19 mouse cellular contexts compared by ENCODE assay signal in the genomic region with DNA sequence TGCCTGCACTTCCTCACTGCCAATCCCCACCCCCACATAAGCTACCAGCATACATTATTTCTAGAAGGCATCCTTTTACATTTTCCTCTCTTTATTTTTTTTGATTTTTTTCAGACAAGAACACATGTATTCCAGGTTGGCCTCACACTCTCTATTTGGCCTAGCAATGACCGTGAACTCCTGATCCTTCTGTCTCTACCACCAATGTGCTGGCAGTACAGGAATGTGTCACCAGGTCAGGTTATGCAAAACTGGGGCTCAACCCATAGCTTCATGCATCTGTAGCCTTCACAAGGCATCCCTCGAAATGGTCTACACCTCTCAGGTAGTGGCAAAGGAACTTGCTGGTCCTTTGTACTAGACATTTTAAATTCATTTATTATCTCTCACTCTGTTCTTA. TPM values are rescaled to one million over a fixed set of nuclear protein-coding genes. Genes with fewer than 3 reads are reported as not detected.
"Had no signal": no experiment of that assay in that cellular context is flagged by ENCODE, and none has a peak within 500 bp of the region (broad histone marks: within the 10 kb centered on the region; RNA-seq: fewer than 3 reads in every experiment).

No protein-coding gene starts in this region.

- H3K4me3 ChIP-seq: lung, embryonic 15.5 days; midbrain, embryonic 10.5 days; midbrain, embryonic 12.5 days; myocyte; neural tube, embryonic 13.5 days; neural tube, embryonic 15.5 days had no signal

- DNase-seq: lung, adult 2 months; lung, postnatal 4 days; midbrain, embryonic 14.5 days; right cerebral cortex, postnatal 25 days; right cerebral cortex, postnatal 4 days; spleen, adult 18-20 months; thymus, adult 18-20 months; thymus, postnatal 14 days; thymus, postnatal 36 days had no signal

- H3K27ac ChIP-seq: midbrain, embryonic 10.5 days; midbrain, embryonic 12.5 days; neural tube, embryonic 13.5 days; neural tube, embryonic 15.5 days had no signal

- H3K9ac ChIP-seq: lung, embryonic 15.5 days; midbrain, embryonic 12.5 days; neural tube, embryonic 13.5 days; neural tube, embryonic 15.5 days had no signal

- H3K4me1 ChIP-seq: midbrain, embryonic 10.5 days; midbrain, embryonic 12.5 days; neural tube, embryonic 15.5 days had no signal

- H3K9me3 ChIP-seq: lung, embryonic 15.5 days; midbrain, embryonic 10.5 days; midbrain, embryonic 12.5 days; neural tube, embryonic 13.5 days; neural tube, embryonic 15.5 days had no signal

- ATAC-seq: lung, postnatal 0 days; midbrain, embryonic 16.5 days had no signal

- H3K4me2 ChIP-seq: lung, embryonic 15.5 days; midbrain, embryonic 12.5 days; neural tube, embryonic 13.5 days; neural tube, embryonic 15.5 days had no signal

- H3K27me3 ChIP-seq: lung, embryonic 15.5 days; midbrain, embryonic 12.5 days; neural tube, embryonic 13.5 days; neural tube, embryonic 15.5 days had no signal

RNA-seq across cellular contexts. Expression of gene Hormad2, which starts 47.9 kb away (rescaled TPM):
- total RNA-seq: megakaryocyte, adult 5-6 weeks had no signal
- polyA plus RNA-seq: midbrain, embryonic 12.5 days; neural tube, embryonic 15.5 days; small intestine, adult 2 months had no signal
